In the genomic region with DNA sequence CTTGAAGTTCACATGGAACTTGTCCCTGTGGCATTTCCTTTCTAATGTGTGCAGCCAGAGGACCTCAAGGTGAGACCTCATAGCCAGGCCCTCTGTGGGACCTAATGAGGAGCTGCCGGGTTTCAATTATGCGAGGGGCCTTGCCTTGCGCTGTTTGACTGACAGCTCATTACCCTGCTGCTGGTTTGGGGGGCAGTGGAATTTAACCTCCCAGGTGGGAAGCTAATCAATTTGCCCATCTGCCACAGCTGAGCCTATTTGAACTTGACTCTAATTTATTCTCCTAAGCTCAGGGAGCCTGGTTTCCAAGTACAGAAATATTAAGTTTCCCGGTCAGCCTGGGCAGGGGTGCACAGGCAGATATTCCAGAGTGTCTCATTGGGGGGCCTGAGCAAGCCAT, we compare ENCODE assay signal across 24 mouse cellular contexts.
DNase-seq lines count a peak whose midpoint lies in the region; ATAC-seq lines count a peak whose summit lies in the region.
"Had no signal": no experiment of that assay in that cellular context is flagged by ENCODE, and none has a peak within 500 bp of the region (broad histone marks: within the 10 kb centered on the region; RNA-seq: fewer than 3 reads in every experiment).

No protein-coding gene starts in this region.

- H3K27me3 ChIP-seq in hindbrain, embryonic 11.5 days (ENCODE audit: control insufficient read depth, insufficient read depth, low read length) = no peaks in the 10 kb centered on the region; the same call in 1 of the 2 replicates
- H3K27me3 ChIP-seq in hindbrain, embryonic 13.5 days = peaks cover 2% of the 10 kb centered on the region; the same call in 1 of the 2 replicates
- H3K27me3 ChIP-seq in midbrain, embryonic 14.5 days (ENCODE audit: control insufficient read depth, insufficient read depth, low read length) = no peaks in the 10 kb centered on the region
- H3K27me3 ChIP-seq in midbrain, embryonic 10.5 days (ENCODE audit: low read depth, poor library complexity, severe bottlenecking) = peaks cover 14% of the 10 kb centered on the region; the same call in 1 of the 2 replicates
- H3K27me3 ChIP-seq in limb, embryonic 12.5 days = 0 out of 2 replicates have a peak, but pooled peaks cover 8% of the 10 kb centered on the region
- H3K27me3 ChIP-seq: embryonic facial prominence, embryonic 12.5 days; forebrain, embryonic 15.5 days had no signal

- DNase-seq in embryo, embryonic 11 days = peak; percentile 29
- DNase-seq in embryo, embryonic 9.5 days (ENCODE audit: extremely low spot score) = no peak
- DNase-seq in hindbrain, embryonic 11.5 days (ENCODE audit: low spot score) = no peak
- peak; percentile 53 for DNase-seq in midbrain, embryonic 14.5 days
- no peak for DNase-seq in midbrain, embryonic 10.5 days (ENCODE audit: low spot score)
- DNase-seq: adrenal gland, adult 8-10 months; adrenal gland, postnatal 36 days; B cell, adult 2 months; cerebellum, adult 11 months; cerebellum, adult 8-10 months; cerebellum, postnatal 14 days; gastrocnemius, postnatal 10 days; heart, adult 2 months; heart, postnatal 14 days; kidney, adult 11 months had no signal

- no peak overlapping the region for H3K9ac ChIP-seq in hindbrain, embryonic 11.5 days (ENCODE audit: low read depth, low read length)
- no peak overlapping the region for H3K9ac ChIP-seq in hindbrain, embryonic 13.5 days
- no peak overlapping the region for H3K9ac ChIP-seq in midbrain, embryonic 14.5 days (replicated peaks; ENCODE audit: low read length)
- H3K9ac ChIP-seq in limb, embryonic 12.5 days (replicated peaks) = no peak overlapping the region
- H3K9ac ChIP-seq: embryonic facial prominence, embryonic 12.5 days; forebrain, embryonic 15.5 days; heart, embryonic 15.5 days had no signal

- H3K9me3 ChIP-seq in hindbrain, embryonic 11.5 days (ENCODE audit: control insufficient read depth, low read length) = no peaks in the 10 kb centered on the region
- no peaks in the 10 kb centered on the region for H3K9me3 ChIP-seq in hindbrain, embryonic 13.5 days
- H3K9me3 ChIP-seq in midbrain, embryonic 14.5 days (ENCODE audit: control insufficient read depth, low read length) = no peaks in the 10 kb centered on the region
- no peaks in the 10 kb centered on the region for H3K9me3 ChIP-seq in midbrain, embryonic 10.5 days (replicated peaks)
- H3K9me3 ChIP-seq in limb, embryonic 12.5 days = no peaks in the 10 kb centered on the region
- H3K9me3 ChIP-seq: embryonic facial prominence, embryonic 12.5 days; forebrain, embryonic 15.5 days; G1E; heart, embryonic 15.5 days had no signal

- H3K27ac ChIP-seq in hindbrain, embryonic 11.5 days (ENCODE audit: low read depth, low read length) = no peak overlapping the region
- H3K27ac ChIP-seq in hindbrain, embryonic 13.5 days = no peak overlapping the region
- no peak overlapping the region for H3K27ac ChIP-seq in midbrain, embryonic 14.5 days (replicated peaks; ENCODE audit: low read depth, low read length)
- H3K27ac ChIP-seq in midbrain, embryonic 10.5 days (replicated peaks) = no peak overlapping the region
- peak overlapping the region; percentile 45 for H3K27ac ChIP-seq in limb, embryonic 12.5 days
- H3K27ac ChIP-seq: embryonic facial prominence, embryonic 12.5 days; forebrain, embryonic 15.5 days; heart, adult 2 months; heart, embryonic 15.5 days had no signal

- no peaks in the 10 kb centered on the region; the same call in 1 of the 2 replicates for H3K4me1 ChIP-seq in hindbrain, embryonic 11.5 days (replicated peaks; ENCODE audit: control insufficient read depth, insufficient read depth, low read length)
- H3K4me1 ChIP-seq in hindbrain, embryonic 13.5 days (replicated peaks) = peaks cover 37% of the 10 kb centered on the region
- H3K4me1 ChIP-seq in midbrain, embryonic 14.5 days (ENCODE audit: control insufficient read depth, insufficient read depth, low read length) = no peaks in the 10 kb centered on the region
- peaks cover 23% of the 10 kb centered on the region for H3K4me1 ChIP-seq in midbrain, embryonic 10.5 days
- peaks cover 74% of the 10 kb centered on the region for H3K4me1 ChIP-seq in limb, embryonic 12.5 days (replicated peaks)
- H3K4me1 ChIP-seq: heart, embryonic 15.5 days had no signal

- 32% methylated on average over 4 of the region's 4 CpGs for WGBS in hindbrain, embryonic 11.5 days
- WGBS in hindbrain, embryonic 13.5 days = 12% methylated on average over 4 of the region's 4 CpGs
- 31% methylated on average over 4 of the region's 4 CpGs for WGBS in midbrain, embryonic 14.5 days
- WGBS in midbrain, embryonic 10.5 days = 66% methylated on average over 4 of the region's 4 CpGs
- WGBS in limb, embryonic 12.5 days = 13% methylated on average over 4 of the region's 4 CpGs

- ATAC-seq in hindbrain, embryonic 11.5 days (ENCODE audit: low FRiP score) = 0 out of 2 replicates have a peak, but pooled peaks have one; percentile 10
- ATAC-seq in hindbrain, embryonic 13.5 days (ENCODE audit: low FRiP score) = no peak
- ATAC-seq in midbrain, embryonic 14.5 days (ENCODE audit: low FRiP score, low TSS enrichment) = no peak
- ATAC-seq in limb, embryonic 12.5 days (ENCODE audit: insufficient number of reproducible peaks, insufficient read depth, low FRiP score, low TSS enrichment, low read depth) = no peak
- ATAC-seq in monocyte, adult 5-6 weeks (replicated peaks; ENCODE audit: insufficient number of reproducible peaks, low FRiP score, low TSS enrichment, poor library complexity, severe bottlenecking) = no peak
- ATAC-seq: CD4-positive, CD25-positive, alpha-beta regulatory T cell, adult 4 months; forebrain, embryonic 15.5 days had no signal

- H3K4me3 ChIP-seq in hindbrain, embryonic 11.5 days (ENCODE audit: low read depth, low read length) = no peak overlapping the region
- H3K4me3 ChIP-seq in hindbrain, embryonic 13.5 days = no peak overlapping the region
- no peak overlapping the region for H3K4me3 ChIP-seq in midbrain, embryonic 14.5 days (replicated peaks; ENCODE audit: low read depth, low read length)
- no peak overlapping the region for H3K4me3 ChIP-seq in midbrain, embryonic 10.5 days
- no peak overlapping the region for H3K4me3 ChIP-seq in limb, embryonic 12.5 days (replicated peaks)
- H3K4me3 ChIP-seq: embryonic facial prominence, embryonic 12.5 days; forebrain, embryonic 15.5 days; heart, adult 2 months; heart, embryonic 15.5 days had no signal

- no peak overlapping the region for H3K4me2 ChIP-seq in hindbrain, embryonic 11.5 days (replicated peaks; ENCODE audit: low read depth, low read length)
- no peak overlapping the region for H3K4me2 ChIP-seq in hindbrain, embryonic 13.5 days
- no peak overlapping the region for H3K4me2 ChIP-seq in midbrain, embryonic 14.5 days (ENCODE audit: low read length)
- no peak overlapping the region for H3K4me2 ChIP-seq in limb, embryonic 12.5 days
- H3K4me2 ChIP-seq: embryonic facial prominence, embryonic 12.5 days; forebrain, embryonic 15.5 days; heart, embryonic 11.5 days; heart, embryonic 15.5 days had no signal

- no peaks in the 10 kb centered on the region for H3K36me3 ChIP-seq in hindbrain, embryonic 11.5 days (ENCODE audit: control insufficient read depth, insufficient read depth, low read length)
- peaks cover 15% of the 10 kb centered on the region; the same call in 1 of the 2 replicates for H3K36me3 ChIP-seq in hindbrain, embryonic 13.5 days
- H3K36me3 ChIP-seq in midbrain, embryonic 14.5 days (ENCODE audit: control insufficient read depth, insufficient read depth, low read length) = peaks cover 11% of the 10 kb centered on the region
- H3K36me3 ChIP-seq in midbrain, embryonic 10.5 days = peaks cover 36% of the 10 kb centered on the region
- peaks cover 26% of the 10 kb centered on the region for H3K36me3 ChIP-seq in limb, embryonic 12.5 days

Comparison
In these comparisons a context has a peak if more than half of its experiments do, and no peak if none do; other contexts are left out.
1. DNase-seq: peak in embryo, embryonic 11 days (single experiment) and midbrain, embryonic 14.5 days (single experiment); none in embryo, embryonic 9.5 days (single experiment), hindbrain, embryonic 11.5 days (single experiment) and midbrain, embryonic 10.5 days (single experiment).